Mouse (Mus musculus): ENCODE results near the gene Glrx2. TPM values are rescaled to one million over a fixed set of nuclear protein-coding genes. Genes with fewer than 3 reads are reported as not detected.

The Glrx2 gene
- total RNA-seq, 1 experiment: 35.6 TPM

- Histone ChIP-seq H3K9ac (ENCODE audit: insufficient read depth, low read depth, low read length, poor library complexity, severe bottlenecking) (no peak overlapping the region), H3K36me3 (ENCODE audit: control insufficient read depth, insufficient read depth, low read length, poor library complexity, severe bottlenecking) (no peaks in the 10 kb centered on the region), H3K9me3 (ENCODE audit: control insufficient read depth, insufficient read depth, low read depth, low read length) (no peaks in the 10 kb centered on the region), H3K4me1 (ENCODE audit: control insufficient read depth in 2 of 2, insufficient read depth in 2 of 2, low read length in 2 of 2, poor library complexity in 1 of 2) (no peaks in the 10 kb centered on the region), H3K27ac (ENCODE audit: insufficient read depth, low read depth, low read length, poor library complexity, severe bottlenecking) (no peak overlapping the region), H3K4me3 (ENCODE audit: insufficient read depth in 1 of 2, low read depth in 1 of 2, low read length in 2 of 2, poor library complexity in 1 of 2, severe bottlenecking in 1 of 2) (no peak overlapping the region)
- in situ Hi-C loops (cut with MboI; ENCODE audit: low sequenced_read_pairs in 2 of 2, unreplicated experiment in 2 of 2): no loop called here
- TF ChIP-seq ZC3H11A (IDR thresholded peaks at IDR 0.05; ENCODE audit: borderline replicate concordance, low read depth, low read length) (no peak), HCFC1 (IDR thresholded peaks at IDR 0.05; ENCODE audit: borderline replicate concordance, insufficient read depth, low read length) (no peak), MAFK (IDR thresholded peaks at IDR 0.05; ENCODE audit: insufficient read depth, low read depth, low read length) (no peak), ZNF384 (IDR thresholded peaks at IDR 0.05; ENCODE audit: low read depth, low read length) (no peak), CHD2 (IDR thresholded peaks at IDR 0.05; ENCODE audit: low read depth, low read length) (no peak)
- DNase-seq (ENCODE audit: low read depth, low spot score): no peak
Observed at GRCm38 (mm10) chr1:143709966-143710626, 6.0 kb upstream of the Glrx2 start.

DNA sequence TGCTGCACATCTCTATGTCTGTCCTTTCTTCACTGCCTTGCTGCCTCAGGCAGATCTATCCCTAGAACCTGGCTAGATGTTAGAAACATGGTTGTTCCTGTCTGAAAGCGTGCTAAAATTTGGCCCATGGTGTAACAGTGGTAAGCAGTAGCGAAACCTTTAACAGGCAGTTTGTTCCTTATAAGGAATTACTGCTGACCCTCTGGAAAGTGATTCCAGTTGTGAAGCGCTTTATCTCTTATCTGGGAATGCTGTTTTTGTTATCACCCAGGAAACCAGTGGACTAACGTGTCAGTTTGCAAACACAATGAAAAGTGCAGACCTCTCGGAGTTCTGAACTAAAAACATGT lies 5.5 kb upstream of the Glrx2 start:
- no peak for DNase-seq (ENCODE audit: low read depth, low spot score)
- Histone ChIP-seq H3K4me3 (ENCODE audit: insufficient read depth in 1 of 2, low read depth in 1 of 2, low read length in 2 of 2, poor library complexity in 1 of 2, severe bottlenecking in 1 of 2) (no peak overlapping the region), H3K4me1 (ENCODE audit: control insufficient read depth in 2 of 2, insufficient read depth in 2 of 2, low read length in 2 of 2, poor library complexity in 1 of 2) (no peaks in the 10 kb centered on the region), H3K36me3 (ENCODE audit: control insufficient read depth, insufficient read depth, low read length, poor library complexity, severe bottlenecking) (no peaks in the 10 kb centered on the region), H3K27ac (ENCODE audit: insufficient read depth, low read depth, low read length, poor library complexity, severe bottlenecking) (no peak overlapping the region), H3K9me3 (ENCODE audit: control insufficient read depth, insufficient read depth, low read depth, low read length) (no peaks in the 10 kb centered on the region), H3K9ac (ENCODE audit: insufficient read depth, low read depth, low read length, poor library complexity, severe bottlenecking) (no peak overlapping the region)
- no peak for TF ChIP-seq CHD2 (IDR thresholded peaks at IDR 0.05; ENCODE audit: low read depth, low read length)
- TF ChIP-seq ZC3H11A (IDR thresholded peaks at IDR 0.05; ENCODE audit: borderline replicate concordance, low read depth, low read length): no peak
- no peak for TF ChIP-seq HCFC1 (IDR thresholded peaks at IDR 0.05; ENCODE audit: borderline replicate concordance, insufficient read depth, low read length)
- TF ChIP-seq MAFK (IDR thresholded peaks at IDR 0.05; ENCODE audit: insufficient read depth, low read depth, low read length): no peak
- TF ChIP-seq ZNF384 (IDR thresholded peaks at IDR 0.05; ENCODE audit: low read depth, low read length): no peak
- in situ Hi-C loops (cut with MboI; ENCODE audit: low sequenced_read_pairs in 2 of 2, unreplicated experiment in 2 of 2): no loop called here

- H3K4me3 ChIP-seq (ENCODE audit: insufficient read depth in 1 of 2, low read depth in 1 of 2, low read length in 2 of 2, poor library complexity in 1 of 2, severe bottlenecking in 1 of 2): no peak overlapping the region
- no peak for TF ChIP-seq MAFK (IDR thresholded peaks at IDR 0.05; ENCODE audit: insufficient read depth, low read depth, low read length)
- TF ChIP-seq ZC3H11A (IDR thresholded peaks at IDR 0.05; ENCODE audit: borderline replicate concordance, low read depth, low read length): no peak
- TF ChIP-seq ZNF384 (IDR thresholded peaks at IDR 0.05; ENCODE audit: low read depth, low read length): no peak
- TF ChIP-seq CHD2 (IDR thresholded peaks at IDR 0.05; ENCODE audit: low read depth, low read length): no peak
- TF ChIP-seq HCFC1 (IDR thresholded peaks at IDR 0.05; ENCODE audit: borderline replicate concordance, insufficient read depth, low read length): no peak
- in situ Hi-C loops (cut with MboI; ENCODE audit: low sequenced_read_pairs in 2 of 2, unreplicated experiment in 2 of 2): no loop called here
- no peaks in the 10 kb centered on the region; a peak in 1 of 4 replicates for H3K4me1 ChIP-seq (ENCODE audit: control insufficient read depth in 2 of 2, insufficient read depth in 2 of 2, low read length in 2 of 2, poor library complexity in 1 of 2)
- DNase-seq (ENCODE audit: low read depth, low spot score): no peak
- no peaks in the 10 kb centered on the region for H3K9me3 ChIP-seq (ENCODE audit: control insufficient read depth, insufficient read depth, low read depth, low read length)
- no peak overlapping the region for H3K27ac ChIP-seq (ENCODE audit: insufficient read depth, low read depth, low read length, poor library complexity, severe bottlenecking)
- no peaks in the 10 kb centered on the region for H3K36me3 ChIP-seq (ENCODE audit: control insufficient read depth, insufficient read depth, low read length, poor library complexity, severe bottlenecking)
- H3K9ac ChIP-seq (ENCODE audit: insufficient read depth, low read depth, low read length, poor library complexity, severe bottlenecking): no peak overlapping the region
Observed at GRCm38 (mm10) chr1:143724456-143725064, 8.4 kb downstream of the Glrx2 start.

DNA sequence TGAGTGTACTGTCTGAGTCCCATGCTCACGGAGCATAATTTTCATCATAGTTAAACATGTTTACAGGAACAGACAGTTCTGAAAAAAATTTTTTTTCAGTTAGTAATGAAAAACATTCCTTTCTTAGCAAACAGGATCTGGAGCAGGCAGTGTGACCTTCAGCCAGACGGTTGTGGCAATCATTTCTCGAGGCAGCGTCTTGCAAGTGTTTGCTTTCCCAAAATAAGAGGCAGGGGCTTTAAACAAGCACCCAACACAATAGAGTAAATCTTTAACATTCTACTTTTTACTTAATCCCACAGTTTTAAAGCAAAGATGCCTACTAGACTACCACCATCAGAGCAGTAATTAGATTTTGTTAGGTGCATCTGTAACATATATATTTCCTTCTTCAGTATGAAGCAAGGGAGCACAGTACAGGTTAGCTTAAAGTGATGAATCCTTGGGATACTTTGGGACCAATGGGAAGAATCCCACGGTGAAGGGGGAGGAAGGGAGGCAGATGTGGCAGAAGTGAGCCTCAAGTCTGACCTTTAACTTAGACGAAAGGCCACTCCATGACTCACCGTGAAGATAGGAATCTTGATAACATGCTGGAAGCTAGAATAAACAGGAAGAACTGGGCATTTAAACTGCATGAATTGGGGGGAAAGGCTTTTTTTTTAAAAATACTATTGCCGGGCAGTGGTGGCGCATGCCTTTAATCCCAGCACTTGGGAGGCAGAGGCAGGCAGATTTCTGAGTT lies 11.7 kb downstream of the Glrx2 start:
- no peak overlapping the region for H3K27ac ChIP-seq (ENCODE audit: insufficient read depth, low read depth, low read length, poor library complexity, severe bottlenecking)
- no peaks in the 10 kb centered on the region for H3K36me3 ChIP-seq (ENCODE audit: control insufficient read depth, insufficient read depth, low read length, poor library complexity, severe bottlenecking)

More for the DNA sequence above, 11.7 kb downstream of the Glrx2 start:
- no peak overlapping the region for H3K4me3 ChIP-seq (ENCODE audit: insufficient read depth in 1 of 2, low read depth in 1 of 2, low read length in 2 of 2, poor library complexity in 1 of 2, severe bottlenecking in 1 of 2)
- no peak overlapping the region for H3K9ac ChIP-seq (ENCODE audit: insufficient read depth, low read depth, low read length, poor library complexity, severe bottlenecking)
- TF ChIP-seq ZNF384 (IDR thresholded peaks at IDR 0.05; ENCODE audit: low read depth, low read length): no peak
- no peak for TF ChIP-seq MAFK (IDR thresholded peaks at IDR 0.05; ENCODE audit: insufficient read depth, low read depth, low read length)
- no peak for TF ChIP-seq ZC3H11A (IDR thresholded peaks at IDR 0.05; ENCODE audit: borderline replicate concordance, low read depth, low read length)
- TF ChIP-seq CHD2 (IDR thresholded peaks at IDR 0.05; ENCODE audit: low read depth, low read length): no peak
- no peak for TF ChIP-seq HCFC1 (IDR thresholded peaks at IDR 0.05; ENCODE audit: borderline replicate concordance, insufficient read depth, low read length)
- H3K9me3 ChIP-seq (ENCODE audit: control insufficient read depth, insufficient read depth, low read depth, low read length): no peaks in the 10 kb centered on the region
- no peak for DNase-seq (ENCODE audit: low read depth, low spot score)
- in situ Hi-C loops (cut with MboI; ENCODE audit: low sequenced_read_pairs in 2 of 2, unreplicated experiment in 2 of 2): no loop called here
- H3K4me1 ChIP-seq (ENCODE audit: control insufficient read depth in 2 of 2, insufficient read depth in 2 of 2, low read length in 2 of 2, poor library complexity in 1 of 2): peaks cover 3% of the 10 kb centered on the region in 2 experiments; a peak in 2 of 4 replicates

Data from ES-E14 (cell line).